Mouse (Mus musculus): ENCODE data around the gene Adra2c.

DNA sequence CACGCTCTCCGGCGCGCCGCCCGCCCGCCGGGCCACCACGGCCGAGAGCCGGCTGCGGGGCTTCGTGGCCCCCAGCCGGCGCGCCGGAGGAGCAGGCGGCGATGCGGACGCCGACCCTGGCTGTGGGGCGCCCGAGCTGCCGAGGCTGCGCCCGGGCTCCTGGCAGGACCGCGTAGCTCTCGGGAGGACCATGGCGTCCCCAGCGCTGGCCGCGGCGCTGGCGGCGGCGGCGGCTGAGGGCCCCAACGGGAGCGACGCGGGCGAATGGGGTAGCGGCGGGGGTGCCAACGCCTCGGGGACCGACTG is 1.5 kb downstream of the Adra2c start:
- no peak for TF ChIP-seq GATA1 (IDR thresholded peaks at IDR 0.05; ENCODE audit: low read length)
- TF ChIP-seq TAL1 (IDR thresholded peaks at IDR 0.05; ENCODE audit: low read length) = no peak

All from erythroblast, embryonic 14.5 days (primary cell).